Mouse (Mus musculus) embryonic facial prominence, embryonic 15.5 days (tissue): ENCODE results near the gene Mmp20. TPM values are rescaled to one million over a fixed set of nuclear protein-coding genes. Genes with fewer than 3 reads are reported as not detected.
A peak's percentile ranks its signal among the peaks of the same experiment; 100 is the strongest.

Experiments
- ATAC-seq: fragments of 200-750 bp; cut with Nextera tagmentation; 2 replicates; pipeline ENCODE4 v1.8.0; 2017; ENCODE audit warnings: low read depth, moderate TSS enrichment; ENCODE audit not compliant: insufficient number of reproducible peaks, low FRiP score, low TSS enrichment
- H3K27ac ChIP-seq: fragments of 300-500 bp; sonication (generic); replicated peaks from 2 replicates; pipeline ENCODE4 v1.5.1; 2015; ENCODE audit warnings: mild to moderate bottlenecking, inconsistent platforms
- H3K27me3 ChIP-seq: fragments of 300-500 bp; sonication (generic); 2 replicates; pipeline ENCODE4 v1.6.1; 2015; ENCODE audit warnings: inconsistent platforms
- H3K36me3 ChIP-seq: fragments of 300-500 bp; sonication (generic); 2 replicates; pipeline ENCODE4 v1.6.1; 2015; ENCODE audit warnings: mild to moderate bottlenecking, inconsistent platforms
- H3K4me1 ChIP-seq: fragments of 300-500 bp; sonication (generic); 2 replicates; pipeline ENCODE4 v1.6.1; 2015; ENCODE audit warnings: inconsistent platforms
- H3K4me2 ChIP-seq: fragments of 300-500 bp; sonication (generic); replicated peaks from 2 replicates; pipeline ENCODE4 v1.6.1; 2015; ENCODE audit warnings: mild to moderate bottlenecking, inconsistent platforms
- H3K4me3 ChIP-seq: fragments of 300-500 bp; sonication (generic); replicated peaks from 2 replicates; pipeline ENCODE4 v1.5.1; 2015; ENCODE audit warnings: mild to moderate bottlenecking, inconsistent platforms
- H3K9ac ChIP-seq: fragments of 300-500 bp; sonication (generic); 2 replicates; pipeline ENCODE4 v1.6.1; 2015; ENCODE audit warnings: inconsistent platforms
- H3K9me3 ChIP-seq: fragments of 300-500 bp; sonication (generic); replicated peaks from 2 replicates; pipeline ENCODE4 v1.6.1; 2016; ENCODE audit warnings: inconsistent platforms
- WGBS: fragments of 180-500 bp; shearing (Covaris S2); methylation state at CpG from one replicate; pipeline ENCODE4 v1.1.7; 2015; 5-methylcytosine and 5-hydroxymethylcytosine counted together
- polyA plus RNA-seq: library from polyadenylated mRNA; unstranded; fragments of >200 nt; fragmentation: Nextera tagmentation; extraction: Ambion mirVana; gene quantifications from 2 replicates; pipeline ENCODE4 v1.2.1, GENCODE M21; 2015

The Mmp20 gene
- polyA plus RNA-seq, 1 experiment from 2014 or later = not detected

DNA sequence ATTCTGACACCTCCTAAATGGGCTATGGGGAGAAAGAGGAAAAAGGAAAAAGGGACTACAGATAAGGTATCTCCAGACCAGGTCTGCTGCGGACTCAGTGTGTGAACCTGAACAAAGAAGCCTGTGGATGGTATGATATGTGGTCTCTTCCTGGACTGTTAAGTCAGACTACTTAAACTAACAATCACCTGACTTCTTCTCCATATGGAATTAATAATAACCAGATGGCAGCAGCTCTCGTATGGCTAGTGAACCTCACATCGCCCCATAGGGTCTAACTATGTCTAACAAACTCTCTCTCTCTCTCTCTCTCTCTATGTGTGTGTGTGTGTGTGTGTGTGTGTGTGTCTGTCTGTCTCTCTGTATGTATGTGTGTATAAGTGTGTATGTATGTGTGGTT, 65.9 kb downstream of the Mmp20 start:
- Histone ChIP-seq H3K9ac (no peak overlapping the region), H3K4me2 (no peak overlapping the region), H3K4me3 (no peak overlapping the region), H3K27ac (no peak overlapping the region), H3K27me3 (no peaks in the 10 kb centered on the region), H3K36me3 (no peaks in the 10 kb centered on the region), H3K4me1 (no peaks in the 10 kb centered on the region), H3K9me3 (no peaks in the 10 kb centered on the region)
- ATAC-seq = 0 out of 2 replicates have a peak, but pooled peaks have one; percentile 15
- WGBS = 46% methylated on average over 3 of the region's 3 CpGs

DNA sequence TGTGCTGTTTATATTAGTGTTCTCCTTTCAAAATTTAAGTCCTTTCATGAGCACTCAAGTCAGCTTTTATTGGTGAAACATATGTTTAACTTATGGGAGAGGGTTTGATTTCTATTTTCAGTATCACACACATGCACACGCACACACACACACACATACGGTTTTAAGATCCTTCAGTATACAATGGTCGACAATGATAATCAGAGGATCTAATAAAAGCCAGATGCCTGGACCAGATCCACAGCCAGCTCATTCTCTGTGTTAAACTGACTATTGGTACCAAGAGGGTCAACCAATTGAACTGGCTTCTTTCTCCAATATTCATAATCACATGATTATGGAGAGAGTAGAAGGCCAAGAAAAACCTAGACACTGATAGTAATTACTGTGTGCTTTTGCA, 67.6 kb downstream of the Mmp20 start:
- WGBS = 55% methylated on average over 3 of the region's 3 CpGs
- ATAC-seq = no peak
- no peak overlapping the region for H3K9ac ChIP-seq

DNA sequence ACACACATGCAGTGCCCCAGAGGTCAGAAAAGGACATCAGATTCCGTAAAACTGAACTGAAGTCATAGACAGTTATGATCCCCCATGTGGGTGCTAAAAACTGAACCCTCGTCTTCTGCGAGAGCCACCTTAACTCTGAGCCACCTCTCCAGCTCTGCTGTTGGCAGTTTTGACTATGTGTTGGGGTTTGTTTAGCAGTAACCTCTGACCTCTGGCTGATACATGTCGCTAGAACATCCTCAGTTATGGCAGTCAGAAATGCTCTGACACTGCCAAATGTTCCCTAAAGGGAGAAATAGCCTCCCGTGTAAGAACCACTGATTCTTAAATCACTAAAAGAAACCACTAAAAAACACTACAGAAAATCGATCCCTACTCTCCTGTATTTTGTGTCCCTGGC, 80.7 kb downstream of the Mmp20 start:
- Histone ChIP-seq H3K4me2 (no peak overlapping the region), H3K27ac (no peak overlapping the region), H3K4me3 (no peak overlapping the region), H3K4me1 (no peaks in the 10 kb centered on the region), H3K9me3 (no peaks in the 10 kb centered on the region), H3K36me3 (no peaks in the 10 kb centered on the region), H3K9ac (no peak overlapping the region), H3K27me3 (no peaks in the 10 kb centered on the region)
- WGBS = 65% methylated on average over 6 of the region's 6 CpGs
- ATAC-seq = no peak

More for the DNA sequence above, 67.6 kb downstream of the Mmp20 start:
- Histone ChIP-seq H3K9me3 (no peaks in the 10 kb centered on the region), H3K4me2 (no peak overlapping the region), H3K27me3 (no peaks in the 10 kb centered on the region), H3K27ac (no peak overlapping the region), H3K4me1 (no peaks in the 10 kb centered on the region), H3K4me3 (no peak overlapping the region), H3K36me3 (no peaks in the 10 kb centered on the region)

DNA sequence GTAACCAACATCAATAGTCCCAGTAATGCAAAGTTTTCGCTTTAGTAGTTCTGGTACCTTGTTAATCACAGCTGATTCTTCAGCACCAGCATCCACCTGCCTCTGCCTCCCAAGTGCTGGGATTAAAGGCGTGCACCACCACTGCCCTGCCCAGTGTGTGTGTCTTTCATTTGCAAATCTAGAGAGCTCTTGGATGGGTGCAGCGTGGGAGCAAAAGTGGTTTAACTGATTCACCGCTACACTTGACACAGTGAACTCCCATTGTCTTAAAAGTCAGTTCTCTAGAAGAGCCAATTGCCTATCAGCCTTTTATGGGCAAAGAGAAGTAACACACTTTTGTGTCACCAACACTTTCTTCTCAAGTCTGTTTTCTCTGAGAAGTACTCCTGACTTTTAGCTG, 83.2 kb downstream of the Mmp20 start:
- no peak overlapping the region for H3K9ac ChIP-seq
- 72% methylated on average over 4 of the region's 4 CpGs for WGBS
- no peaks in the 10 kb centered on the region for H3K36me3 ChIP-seq
- ATAC-seq = no peak
- no peaks in the 10 kb centered on the region for H3K9me3 ChIP-seq
- no peak overlapping the region for H3K4me2 ChIP-seq
- no peaks in the 10 kb centered on the region for H3K4me1 ChIP-seq
- H3K27me3 ChIP-seq = no peaks in the 10 kb centered on the region
- no peak overlapping the region for H3K4me3 ChIP-seq
- H3K27ac ChIP-seq = no peak overlapping the region

DNA sequence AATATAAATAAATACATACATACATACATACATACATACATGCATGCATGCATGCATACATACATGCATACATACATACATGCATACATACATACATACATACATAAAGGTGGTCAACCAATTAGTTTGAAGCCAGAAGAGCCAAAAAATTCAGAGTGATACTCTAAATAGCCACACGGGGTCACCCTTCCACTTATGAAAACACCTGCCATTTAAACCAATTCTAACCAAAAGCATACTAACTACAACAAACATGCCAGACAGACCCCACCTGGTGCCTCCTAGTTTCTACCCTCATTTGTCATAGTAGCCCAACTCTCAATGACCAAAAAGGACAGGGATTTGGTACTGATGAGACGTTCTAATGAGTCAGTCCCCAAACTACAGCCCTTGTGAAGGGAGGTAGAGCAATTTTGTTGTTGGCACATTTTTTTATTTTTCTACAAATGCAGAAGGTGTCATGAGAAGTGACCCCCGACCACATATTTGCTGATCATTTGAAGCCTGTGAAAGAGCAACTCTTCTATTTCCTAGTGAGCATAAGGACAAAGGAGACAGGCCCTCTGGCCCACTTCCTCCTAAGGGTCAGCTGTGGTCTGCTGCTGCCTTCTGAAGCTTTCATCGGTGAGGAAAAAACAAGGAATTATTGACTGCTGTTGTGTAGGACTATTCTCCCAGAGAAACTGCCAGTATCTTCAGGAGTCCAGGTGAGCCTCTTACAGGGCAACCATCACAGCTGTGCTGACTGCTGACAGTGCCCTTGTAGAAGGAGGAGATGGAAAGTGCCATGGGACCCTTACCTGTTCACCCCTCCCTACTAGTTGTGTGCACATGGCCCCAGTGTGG, 86.3 kb downstream of the Mmp20 start:
- no peak overlapping the region for H3K9ac ChIP-seq
- no peak overlapping the region for H3K4me3 ChIP-seq
- no peaks in the 10 kb centered on the region for H3K9me3 ChIP-seq
- H3K27ac ChIP-seq = no peak overlapping the region
- no peaks in the 10 kb centered on the region for H3K36me3 ChIP-seq
- no peak for ATAC-seq
- 43% methylated on average over 4 of the region's 4 CpGs for WGBS
- H3K27me3 ChIP-seq = no peaks in the 10 kb centered on the region
- H3K4me1 ChIP-seq = no peaks in the 10 kb centered on the region
- no peak overlapping the region for H3K4me2 ChIP-seq

DNA sequence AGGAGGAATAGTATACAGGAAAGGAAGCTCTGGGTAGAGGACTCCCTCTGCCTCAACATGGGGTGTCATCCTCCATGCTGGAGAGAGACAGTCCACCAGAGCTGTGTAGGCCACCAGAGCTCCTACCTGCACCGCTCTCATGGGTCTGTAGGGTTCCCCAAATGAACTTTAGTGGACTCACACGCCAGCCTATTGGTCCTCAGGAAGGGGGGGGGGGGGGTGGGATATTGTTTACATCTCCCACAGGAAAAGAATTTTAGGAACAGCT, 86.8 kb downstream of the Mmp20 start:
- WGBS = 72% methylated on average over 2 of the region's 2 CpGs
- no peaks in the 10 kb centered on the region for H3K27me3 ChIP-seq
- no peaks in the 10 kb centered on the region for H3K4me1 ChIP-seq
- ATAC-seq = no peak
- H3K4me2 ChIP-seq = no peak overlapping the region
- no peaks in the 10 kb centered on the region for H3K9me3 ChIP-seq
- H3K4me3 ChIP-seq = no peak overlapping the region
- H3K9ac ChIP-seq = no peak overlapping the region
- no peaks in the 10 kb centered on the region for H3K36me3 ChIP-seq
- no peak overlapping the region for H3K27ac ChIP-seq

DNA sequence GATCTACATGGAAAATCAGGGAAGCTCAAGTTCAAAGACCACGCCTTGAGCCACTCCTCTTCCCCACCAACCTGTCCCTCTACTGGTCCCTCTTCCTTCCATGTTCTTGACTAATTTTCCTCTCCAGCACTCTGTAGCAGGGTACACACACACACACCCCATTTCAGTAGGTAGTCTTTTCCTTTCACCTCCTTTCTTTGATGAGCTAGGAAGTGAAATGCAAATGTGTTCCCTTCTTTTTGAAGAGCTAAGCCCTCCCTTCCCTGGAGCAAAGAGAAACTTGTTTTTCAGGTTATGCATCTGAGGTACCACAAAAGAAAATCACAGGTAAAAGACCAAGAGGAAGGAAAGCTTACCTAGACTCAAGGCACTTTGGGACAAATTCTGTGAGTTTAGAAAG, 93.5 kb downstream of the Mmp20 start:
- ATAC-seq = no peak
- 64% methylated on average over 1 of the region's 1 CpGs for WGBS

More for the DNA sequence above, 93.5 kb downstream of the Mmp20 start:
- Histone ChIP-seq H3K36me3 (no peaks in the 10 kb centered on the region), H3K4me1 (no peaks in the 10 kb centered on the region), H3K9me3 (no peaks in the 10 kb centered on the region), H3K4me2 (no peak overlapping the region), H3K9ac (no peak overlapping the region), H3K27ac (peak overlapping the region; percentile 67; the same call in 1 of the 2 replicates), H3K27me3 (no peaks in the 10 kb centered on the region), H3K4me3 (no peak overlapping the region)

Other genes starting within 250 kb of the Mmp20 start
- not detected in 2 replicates for gene Mmp1b, start 240.2 kb upstream of the Mmp20 start, polyA plus RNA-seq
- gene Mmp3, start 182.4 kb upstream of the Mmp20 start, polyA plus RNA-seq = 0.54 and 0.61 TPM in 2 replicates
- not detected in 2 replicates for gene Mmp10, start 125.9 kb upstream of the Mmp20 start, polyA plus RNA-seq
- 1.0 and 1.2 TPM in 2 replicates for gene Mmp8, start 69.8 kb upstream of the Mmp20 start, polyA plus RNA-seq
- 0.33 TPM in 1 of 2 replicates, not detected in the other for gene Mmp27, start 56.8 kb upstream of the Mmp20 start, polyA plus RNA-seq
- 0.16 TPM in 1 of 2 replicates, not detected in the other for gene Mmp7, start 63.9 kb downstream of the Mmp20 start, polyA plus RNA-seq
- gene Tmem123, start 135.8 kb downstream of the Mmp20 start, polyA plus RNA-seq = 115 and 125 TPM in 2 replicates
- gene Birc2, start 208.8 kb downstream of the Mmp20 start, polyA plus RNA-seq = 38.4 and 40.2 TPM in 2 replicates
- gene Birc3, start 245.0 kb downstream of the Mmp20 start, polyA plus RNA-seq = 15.2 and 17.0 TPM in 2 replicates